Mouse (Mus musculus) adrenal gland, postnatal 14 days (tissue): Measurements from ENCODE around the gene Gm5426. TPM values are rescaled to one million over a fixed set of nuclear protein-coding genes. Genes with fewer than 3 reads are reported as not detected.

Source experiments
- microRNA-seq, 2 experiments: library from miRNA; unstranded; fragments of <30 nt; microRNA quantifications; one replicate each; pipeline ENCODE4 v1.2.0; 2021
- total RNA-seq: library from RNA; stranded (reverse); gene quantifications from 2 replicates; pipeline ENCODE4 v1.2.3, GENCODE M21; 2021

Gene Gm5426
- total RNA-seq, 1 experiment from 2014 or later: not detected

Small RNA genes lying within 50 kb of the gene (microRNA-seq; reads per million reads assigned to microRNA genes)
- 0 reads per million in 2 experiments for gene Gm22913

Other genes starting within 250 kb of the Gm5426 start
- gene Eea1, start 196.0 kb upstream of the Gm5426 start, total RNA-seq: 31.7 and 33.1 TPM in 2 replicates